Mouse (Mus musculus) spleen, postnatal 36 days (tissue): ENCODE results near the gene H2-Ke6.
A peak's percentile ranks its signal among the peaks of the same experiment; 100 is the strongest.

ENCODE experiments used
- DNase-seq, 2 experiments: peaks; one replicate each; pipeline ENCODE4 v3.0.0; 2022; ENCODE audit warnings: low spot score in 2 of 2, mixed read lengths in 1 of 2

The H2-Ke6 gene

GRCm38 (mm10) chr17:34027656-34028223, at the start of gene H2-Ke6:
Gene H2-Ke6, minus strand, starts transcription at chr17:34028060.
- DNase-seq = peak; percentile 92 to 94

GRCm38 (mm10) chr17:34077549-34077948, 49.7 kb upstream of the H2-Ke6 start:
- peak; percentile 67 to 74 for DNase-seq

DNA sequence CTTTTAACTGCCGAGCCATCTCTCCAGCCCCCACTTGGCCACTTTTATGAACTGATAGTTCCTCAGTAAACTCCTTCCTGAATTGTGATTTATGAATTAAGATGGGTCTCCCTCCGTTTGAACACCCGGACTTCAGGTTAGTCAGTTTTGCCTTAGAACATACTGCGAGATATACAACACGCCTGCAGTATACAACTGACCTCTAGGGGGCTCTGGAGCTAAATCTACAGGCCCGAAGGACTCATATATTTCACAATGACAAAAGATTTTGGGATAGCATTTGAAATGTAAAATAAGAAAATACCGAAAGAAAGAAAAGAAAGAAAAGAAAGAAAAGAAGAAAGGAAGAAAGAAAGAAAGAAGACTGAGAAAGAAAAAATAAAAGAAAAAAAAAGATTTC, 47.4 kb upstream of the H2-Ke6 start:
- DNase-seq = peak; percentile 64 to 76

GRCm38 (mm10) chr17:34072091-34072490, 44.2 kb upstream of the H2-Ke6 start:
- peak; percentile 53 to 54 for DNase-seq

- no peak for DNase-seq
Measured at GRCm38 (mm10) chr17:34068864-34069263, 41.0 kb upstream of the H2-Ke6 start.

GRCm38 (mm10) chr17:34057224-34057623, 29.4 kb upstream of the H2-Ke6 start:
- no peak for DNase-seq

- DNase-seq = no peak
Measured at GRCm38 (mm10) chr17:34047404-34048050, 19.7 kb upstream of the H2-Ke6 start.

GRCm38 (mm10) chr17:34045941-34046340, 18.1 kb upstream of the H2-Ke6 start:
- DNase-seq = no peak

DNA sequence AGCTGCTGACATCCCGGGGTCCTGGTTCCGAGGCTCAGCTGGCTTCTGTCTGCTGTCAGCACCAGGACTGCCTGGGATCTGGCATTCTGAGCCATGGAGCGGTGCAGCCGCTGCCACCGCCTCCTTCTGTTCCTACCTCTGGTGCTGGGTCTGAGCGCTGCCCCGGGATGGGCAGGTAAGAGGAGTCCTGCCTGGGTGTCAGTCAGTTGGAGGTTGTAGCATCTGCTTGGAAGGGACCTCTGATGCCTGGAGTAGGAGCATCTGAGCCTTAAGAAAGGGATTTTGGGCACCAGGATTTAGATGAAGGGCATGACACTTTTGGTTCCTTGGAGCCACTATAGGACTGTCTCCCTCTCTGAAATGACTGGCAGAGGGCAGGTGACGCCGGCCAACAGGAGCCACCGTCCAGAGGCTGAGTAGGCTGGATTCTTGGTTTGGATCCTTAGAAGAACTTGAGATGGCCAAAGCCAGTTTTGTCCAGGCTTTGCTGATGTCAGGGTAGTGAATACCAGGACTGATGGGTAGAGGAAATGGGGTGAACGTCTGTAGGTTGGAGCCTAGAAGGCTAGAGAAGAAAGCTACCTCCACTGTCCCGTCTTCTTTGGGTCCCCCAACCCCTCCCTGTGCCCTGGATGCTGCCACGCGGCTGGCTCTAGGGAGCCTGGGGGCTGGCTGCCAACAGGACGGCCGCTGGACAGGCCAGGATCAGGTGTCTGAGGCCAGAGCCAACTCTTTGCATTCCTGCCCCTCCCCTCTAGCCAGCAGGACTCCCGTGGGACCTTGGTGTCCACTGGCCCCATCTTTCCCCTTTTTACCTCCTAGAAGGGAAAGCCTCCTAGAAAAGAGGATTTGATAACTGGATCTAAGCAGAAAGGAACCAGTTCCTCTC, 11.9 kb upstream of the H2-Ke6 start:
- DNase-seq = no peak

GRCm38 (mm10) chr17:34038878-34039561, 11.2 kb upstream of the H2-Ke6 start, which contains the start of gene Col11a2:
Gene Col11a2, plus strand, starts transcription at chr17:34039437.
- DNase-seq = no peak

- no peak for DNase-seq
Measured at GRCm38 (mm10) chr17:34038440-34038839, 10.6 kb upstream of the H2-Ke6 start.

DNA sequence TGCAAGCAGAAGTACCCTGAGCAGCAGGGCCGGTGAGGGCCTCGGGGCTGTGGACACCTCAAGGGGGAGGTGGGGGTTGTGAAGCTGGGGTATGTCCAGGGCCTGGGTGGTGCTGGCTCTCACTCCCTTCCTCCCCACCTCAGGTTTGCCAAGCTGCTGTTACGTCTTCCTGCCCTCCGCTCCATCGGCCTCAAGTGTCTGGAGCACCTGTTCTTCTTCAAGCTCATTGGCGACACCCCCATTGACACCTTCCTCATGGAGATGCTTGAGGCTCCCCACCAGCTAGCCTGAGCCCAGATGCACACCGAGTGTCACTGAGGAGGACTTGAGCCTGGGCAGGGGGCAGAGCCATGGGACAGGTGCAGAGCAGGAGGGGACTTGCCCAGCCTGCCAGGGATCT, 9.4 kb upstream of the H2-Ke6 start:
- DNase-seq = no peak

GRCm38 (mm10) chr17:34036647-34037046, 8.8 kb upstream of the H2-Ke6 start:
- DNase-seq = no peak

GRCm38 (mm10) chr17:34035517-34035916, 7.7 kb upstream of the H2-Ke6 start:
- no peak for DNase-seq

GRCm38 (mm10) chr17:34034064-34034463, 6.2 kb upstream of the H2-Ke6 start:
- DNase-seq = peak; percentile 70 to 76

GRCm38 (mm10) chr17:34033441-34033840, 5.6 kb upstream of the H2-Ke6 start:
- DNase-seq = no peak

DNA sequence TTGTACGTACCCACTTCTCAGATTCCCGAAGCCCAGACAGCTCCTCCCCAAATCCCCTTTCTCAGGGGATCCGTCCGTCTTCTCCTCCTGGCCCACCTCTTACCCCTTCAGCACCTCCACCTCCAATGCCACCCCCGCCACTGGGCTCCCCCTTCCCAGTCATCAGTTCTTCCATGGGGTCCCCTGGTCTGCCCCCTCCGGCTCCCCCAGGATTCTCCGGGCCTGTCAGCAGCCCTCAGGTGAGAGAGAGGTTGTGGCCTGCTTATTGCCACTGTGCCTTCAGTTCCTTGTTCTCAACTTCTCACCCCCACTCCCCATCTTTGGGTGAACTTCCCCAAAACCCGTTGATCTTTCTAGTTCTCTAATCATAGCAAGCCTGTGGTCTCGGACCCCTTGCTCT, 4.9 kb upstream of the H2-Ke6 start:
- peak; percentile 52 to 69 for DNase-seq

DNA sequence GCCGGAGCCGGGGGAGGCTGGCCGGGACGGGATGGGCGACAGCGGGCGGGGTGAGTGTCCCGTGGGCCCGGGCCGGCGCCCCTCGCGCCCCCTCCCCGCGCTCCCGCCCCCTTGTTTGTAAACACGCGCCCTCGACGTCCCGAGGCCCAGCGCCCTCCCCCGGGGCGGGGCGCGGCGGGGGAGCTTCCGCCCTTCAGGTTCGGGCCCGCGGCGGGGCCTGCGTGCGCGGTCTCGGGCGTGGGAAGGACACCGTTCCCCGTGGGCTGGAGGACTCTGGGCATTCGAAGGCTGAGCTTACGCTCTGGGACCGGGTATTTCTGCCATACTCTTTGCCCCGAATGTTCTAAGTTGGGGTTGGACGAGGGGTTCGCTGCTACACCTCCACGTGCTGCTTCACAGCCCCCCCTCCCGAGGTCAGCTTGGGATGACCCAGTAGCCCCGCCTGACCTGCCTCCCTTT, 4.3 kb upstream of the H2-Ke6 start:
- peak; percentile 71 to 81 for DNase-seq

DNA sequence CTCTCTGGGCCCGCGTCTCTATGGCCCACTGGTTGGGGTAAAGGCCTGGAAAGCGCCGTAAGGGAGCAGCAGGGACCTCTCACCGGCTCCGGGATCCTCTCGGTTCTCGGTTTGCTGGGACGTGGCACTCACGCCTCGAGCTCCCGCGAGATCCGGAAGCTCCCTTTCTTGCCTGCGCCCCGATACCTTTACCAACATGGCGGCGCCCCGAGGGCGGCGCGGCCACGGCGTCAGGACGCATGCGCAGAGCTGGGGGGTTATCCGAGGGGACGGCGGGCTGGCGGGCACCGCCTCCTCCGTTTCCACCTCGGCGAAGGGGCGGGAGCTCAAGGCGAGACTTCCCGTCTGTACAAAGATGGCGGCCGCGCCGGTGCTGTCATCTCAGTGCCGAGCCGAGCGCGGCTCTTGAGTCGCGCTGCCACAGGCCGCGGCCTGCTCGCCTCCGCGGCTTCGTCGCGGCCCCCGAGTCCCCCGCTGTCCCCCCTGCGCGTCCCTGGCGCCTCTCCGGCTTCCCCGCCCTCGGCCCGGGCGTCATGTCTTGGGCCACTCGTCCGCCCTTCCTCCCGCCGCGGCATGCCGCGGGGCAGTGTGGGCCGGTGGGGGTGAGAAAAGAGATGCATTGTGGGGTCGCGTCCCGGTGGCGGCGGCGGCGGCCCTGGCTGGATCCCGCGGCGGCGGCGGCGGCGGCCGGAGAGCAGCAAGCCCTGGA, 3.8 kb upstream of the H2-Ke6 start, which contains the start of the genes Slc39a7 and Rxrb:
TSS of gene Slc39a7 (minus strand) at position 218 of the 709 bp plus-strand sequence.
TSS of gene Rxrb (plus strand) at position 348 of the 709 bp plus-strand sequence.
- peak; percentile 98 to 99 for DNase-seq

GRCm38 (mm10) chr17:34030861-34031326, 3.0 kb upstream of the H2-Ke6 start:
- DNase-seq = peak in 1 of 2 experiments; percentile 45
